Mouse (Mus musculus): ENCODE data around the gene 1700019A02Rik. TPM values are rescaled to one million over a fixed set of nuclear protein-coding genes. Genes with fewer than 3 reads are reported as not detected.

Gene 1700019A02Rik
- polyA plus RNA-seq (2016; fragmentation: Nextera tagmentation; extraction: Ambion mirVana), result not detected in 2 replicates

- no peak within 1 kb of the TSS for H3K9ac ChIP-seq (replicated peaks)
- no peaks in the 10 kb centered on the region for H3K4me1 ChIP-seq
- no peak within 1 kb of the TSS for H3K4me3 ChIP-seq
- H3K36me3 ChIP-seq, result no peaks in the 10 kb centered on the region
- H3K27me3 ChIP-seq, result no peaks in the 10 kb centered on the region
- H3K27ac ChIP-seq (replicated peaks), result no peak within 1 kb of the TSS
- H3K4me2 ChIP-seq (replicated peaks), result no peak within 1 kb of the TSS
- 0 out of 2 replicates have a peak, but pooled peaks have one; percentile 38 for ATAC-seq (ENCODE audit: low FRiP score, low read depth)
- WGBS, result 95% methylated on average over 8 of the region's 8 CpGs
- H3K9me3 ChIP-seq, result no peaks in the 10 kb centered on the region
These were observed at the start of gene 1700019A02Rik for GRCm38 (mm10) chr1:53187536-53187935. Gene 1700019A02Rik, minus strand, starts transcription at chr1:53187636.

GRCm38 (mm10) chr1:53226063-53226462 is 38.6 kb upstream of the 1700019A02Rik start:
- WGBS, result 15% methylated on average over 1 of the region's 1 CpGs
- H3K27me3 ChIP-seq, result no peaks in the 10 kb centered on the region
- H3K9me3 ChIP-seq, result no peaks in the 10 kb centered on the region
- no peaks in the 10 kb centered on the region for H3K4me1 ChIP-seq
- ATAC-seq (ENCODE audit: low FRiP score, low read depth), result no peak
- H3K27ac ChIP-seq (replicated peaks), result no peak overlapping the region
- H3K4me2 ChIP-seq (replicated peaks), result no peak overlapping the region
- no peaks in the 10 kb centered on the region; the same call in 1 of the 2 replicates for H3K36me3 ChIP-seq
- H3K4me3 ChIP-seq, result no peak overlapping the region
- no peak overlapping the region for H3K9ac ChIP-seq (replicated peaks)

- Histone ChIP-seq H3K4me2 (replicated peaks) (no peak overlapping the region), H3K27me3 (no peaks in the 10 kb centered on the region), H3K27ac (replicated peaks) (no peak overlapping the region), H3K9ac (replicated peaks) (no peak overlapping the region), H3K4me3 (no peak overlapping the region), H3K4me1 (no peaks in the 10 kb centered on the region), H3K36me3 (no peaks in the 10 kb centered on the region; the same call in 1 of the 2 replicates), H3K9me3 (no peaks in the 10 kb centered on the region)
- ATAC-seq (ENCODE audit: low FRiP score, low read depth), result no peak
- WGBS, result 88% methylated on average over 3 of the region's 3 CpGs
These were observed 38.2 kb upstream of the 1700019A02Rik start for GRCm38 (mm10) chr1:53225616-53226015.

- no peaks in the 10 kb centered on the region for H3K4me1 ChIP-seq
- no peak overlapping the region for H3K9ac ChIP-seq (replicated peaks)
- H3K4me2 ChIP-seq (replicated peaks), result no peak overlapping the region
- no peak overlapping the region for H3K4me3 ChIP-seq
- ATAC-seq (ENCODE audit: low FRiP score, low read depth), result 0 out of 2 replicates have a peak, but pooled peaks have one; percentile 23
- no peaks in the 10 kb centered on the region for H3K9me3 ChIP-seq
- no peaks in the 10 kb centered on the region for H3K27me3 ChIP-seq
- H3K36me3 ChIP-seq, result no peaks in the 10 kb centered on the region; the same call in 1 of the 2 replicates
- no peak overlapping the region for H3K27ac ChIP-seq (replicated peaks)
- 67% methylated on average over 1 of the region's 1 CpGs for WGBS
These were observed 37.3 kb upstream of the 1700019A02Rik start for GRCm38 (mm10) chr1:53224775-53225174.

GRCm38 (mm10) chr1:53210136-53210535 is 22.7 kb upstream of the 1700019A02Rik start:
- no peak overlapping the region for H3K4me2 ChIP-seq (replicated peaks)
- H3K9me3 ChIP-seq, result no peaks in the 10 kb centered on the region
- H3K27ac ChIP-seq (replicated peaks), result no peak overlapping the region
- ATAC-seq (ENCODE audit: low FRiP score, low read depth), result no peak
- no peak overlapping the region for H3K9ac ChIP-seq (replicated peaks)
- H3K27me3 ChIP-seq, result no peaks in the 10 kb centered on the region
- H3K4me1 ChIP-seq, result no peaks in the 10 kb centered on the region
- 0 out of 2 replicates have a peak, but pooled peaks cover 4% of the 10 kb centered on the region for H3K36me3 ChIP-seq
- no peak overlapping the region for H3K4me3 ChIP-seq

- 92% methylated on average over 2 of the region's 2 CpGs for WGBS
- Histone ChIP-seq H3K27ac (replicated peaks) (no peak overlapping the region), H3K9me3 (no peaks in the 10 kb centered on the region), H3K4me2 (replicated peaks) (no peak overlapping the region), H3K9ac (replicated peaks) (no peak overlapping the region), H3K4me3 (no peak overlapping the region), H3K27me3 (no peaks in the 10 kb centered on the region), H3K36me3 (no peaks in the 10 kb centered on the region), H3K4me1 (no peaks in the 10 kb centered on the region)
- no peak for ATAC-seq (ENCODE audit: low FRiP score, low read depth)
These were observed 16.5 kb upstream of the 1700019A02Rik start for GRCm38 (mm10) chr1:53203902-53204301.

GRCm38 (mm10) chr1:53201630-53202199 is 14.3 kb upstream of the 1700019A02Rik start:
- 79% methylated on average over 2 of the region's 2 CpGs for WGBS

GRCm38 (mm10) chr1:53194536-53194935 is 7.1 kb upstream of the 1700019A02Rik start:
- Histone ChIP-seq H3K9ac (replicated peaks) (no peak overlapping the region), H3K36me3 (no peaks in the 10 kb centered on the region), H3K4me2 (replicated peaks) (no peak overlapping the region), H3K27me3 (no peaks in the 10 kb centered on the region), H3K9me3 (no peaks in the 10 kb centered on the region), H3K4me1 (no peaks in the 10 kb centered on the region), H3K27ac (replicated peaks) (no peak overlapping the region), H3K4me3 (no peak overlapping the region)
- 87% methylated on average over 3 of the region's 3 CpGs for WGBS
- ATAC-seq (ENCODE audit: low FRiP score, low read depth), result no peak

More at GRCm38 (mm10) chr1:53201630-53202199, 14.3 kb upstream of the 1700019A02Rik start:
- Histone ChIP-seq H3K27me3 (no peaks in the 10 kb centered on the region), H3K4me2 (replicated peaks) (no peak overlapping the region), H3K4me3 (no peak overlapping the region), H3K9me3 (no peaks in the 10 kb centered on the region), H3K4me1 (no peaks in the 10 kb centered on the region), H3K9ac (replicated peaks) (no peak overlapping the region), H3K36me3 (no peaks in the 10 kb centered on the region), H3K27ac (replicated peaks) (no peak overlapping the region)
- no peak for ATAC-seq (ENCODE audit: low FRiP score, low read depth)

- no peaks in the 10 kb centered on the region for H3K36me3 ChIP-seq
- WGBS, result 44% methylated on average over 3 of the region's 3 CpGs
- no peaks in the 10 kb centered on the region for H3K4me1 ChIP-seq
- H3K9me3 ChIP-seq, result no peaks in the 10 kb centered on the region
- H3K4me2 ChIP-seq (replicated peaks), result no peak overlapping the region
- H3K27ac ChIP-seq (replicated peaks), result no peak overlapping the region
- H3K4me3 ChIP-seq, result no peak overlapping the region
- no peak for ATAC-seq (ENCODE audit: low FRiP score, low read depth)
- no peaks in the 10 kb centered on the region for H3K27me3 ChIP-seq
- no peak overlapping the region for H3K9ac ChIP-seq (replicated peaks)
These were observed 3.8 kb upstream of the 1700019A02Rik start for GRCm38 (mm10) chr1:53191234-53191633.

- Histone ChIP-seq H3K4me2 (replicated peaks) (no peak overlapping the region), H3K4me3 (no peak overlapping the region), H3K4me1 (no peaks in the 10 kb centered on the region), H3K9ac (replicated peaks) (no peak overlapping the region), H3K27ac (replicated peaks) (no peak overlapping the region), H3K36me3 (no peaks in the 10 kb centered on the region), H3K27me3 (no peaks in the 10 kb centered on the region), H3K9me3 (no peaks in the 10 kb centered on the region)
- ATAC-seq (ENCODE audit: low FRiP score, low read depth), result no peak
- WGBS, result 81% methylated on average over 3 of the region's 3 CpGs
These were observed 2.2 kb upstream of the 1700019A02Rik start for GRCm38 (mm10) chr1:53189620-53190019.

GRCm38 (mm10) chr1:53186301-53186700 is 1.1 kb downstream of the 1700019A02Rik start:
- no peak for ATAC-seq (ENCODE audit: low FRiP score, low read depth)
- Histone ChIP-seq H3K9ac (replicated peaks) (no peak overlapping the region), H3K9me3 (no peaks in the 10 kb centered on the region), H3K36me3 (no peaks in the 10 kb centered on the region), H3K27ac (replicated peaks) (no peak overlapping the region), H3K4me2 (replicated peaks) (no peak overlapping the region), H3K4me1 (no peaks in the 10 kb centered on the region), H3K4me3 (no peak overlapping the region), H3K27me3 (no peaks in the 10 kb centered on the region)
- 88% methylated on average over 3 of the region's 3 CpGs for WGBS

GRCm38 (mm10) chr1:53157715-53158114 is 29.7 kb downstream of the 1700019A02Rik start:
- no peaks in the 10 kb centered on the region for H3K27me3 ChIP-seq
- H3K36me3 ChIP-seq, result no peaks in the 10 kb centered on the region
- no peak overlapping the region for H3K27ac ChIP-seq (replicated peaks)
- no peaks in the 10 kb centered on the region for H3K9me3 ChIP-seq
- no peak overlapping the region for H3K4me3 ChIP-seq
- no peak for ATAC-seq (ENCODE audit: low FRiP score, low read depth)
- no peak overlapping the region for H3K9ac ChIP-seq (replicated peaks)
- H3K4me2 ChIP-seq (replicated peaks), result no peak overlapping the region
- H3K4me1 ChIP-seq, result no peaks in the 10 kb centered on the region
- 71% methylated on average over 6 of the region's 6 CpGs for WGBS

GRCm38 (mm10) chr1:53123066-53123465 is 64.4 kb downstream of the 1700019A02Rik start:
- H3K4me3 ChIP-seq, result no peak overlapping the region
- H3K27ac ChIP-seq (replicated peaks), result no peak overlapping the region
- H3K27me3 ChIP-seq, result no peaks in the 10 kb centered on the region
- H3K4me2 ChIP-seq (replicated peaks), result no peak overlapping the region
- H3K4me1 ChIP-seq, result no peaks in the 10 kb centered on the region
- H3K9ac ChIP-seq (replicated peaks), result no peak overlapping the region
- ATAC-seq (ENCODE audit: low FRiP score, low read depth), result no peak
- WGBS, result 75% methylated on average over 2 of the region's 2 CpGs
- H3K36me3 ChIP-seq, result no peaks in the 10 kb centered on the region
- no peaks in the 10 kb centered on the region for H3K9me3 ChIP-seq
